Mouse (Mus musculus): ENCODE measurements at regions not wholly inside any gene's neighbourhood (a gene's known extent, or its start where the extent isn't known, plus 50 kb on each side); places are given as distances from the start of the nearest gene placed in this dataset.

DNA sequence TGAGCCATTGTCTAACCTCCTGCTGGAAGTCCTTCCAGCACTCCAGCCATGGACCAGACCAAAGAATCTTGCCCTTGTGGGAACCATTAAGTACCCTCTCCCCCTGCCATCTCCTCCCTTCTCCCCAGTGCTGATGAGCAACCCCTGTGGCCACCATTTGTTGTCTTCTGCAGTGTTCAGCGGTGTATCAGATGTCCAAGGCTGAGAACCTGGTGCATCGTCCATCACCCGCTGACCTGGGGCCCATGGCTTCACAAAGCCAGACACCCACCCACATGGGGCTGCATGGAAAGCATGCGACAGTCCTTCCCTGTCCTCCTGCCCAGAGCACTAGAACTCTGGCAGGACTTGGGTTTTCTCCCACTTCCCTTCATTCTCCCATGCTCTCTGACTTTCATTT lies 1596.7 kb downstream of the D3Ertd751e start:
- no peak for DNase-seq (ENCODE audit: extremely low read depth, low read depth, low spot score)
- H3K27me3 ChIP-seq (ENCODE audit: control insufficient read depth, insufficient read depth, low read length), result no peaks in the 10 kb centered on the region
- no peaks in the 10 kb centered on the region for H3K4me1 ChIP-seq (ENCODE audit: control insufficient read depth, insufficient read depth, low read length)
- H3K4me3 ChIP-seq (ENCODE audit: insufficient read depth, low read depth, low read length), result no peak overlapping the region
- H3K79me2 ChIP-seq (ENCODE audit: control insufficient read depth, insufficient read depth, low read length), result no peaks in the 10 kb centered on the region
- 84% methylated on average over 4 of the region's 4 CpGs for WGBS
- H3K27ac ChIP-seq (replicated peaks; ENCODE audit: insufficient read depth, low read depth, low read length), result no peak overlapping the region
- TF ChIP-seq POLR2A (IDR thresholded peaks at IDR 0.05; ENCODE audit: extremely low read depth, insufficient read depth, low read length) (no peak), CTCF (IDR thresholded peaks at IDR 0.05; ENCODE audit: low read depth, low read length) (no peak)
- H3K36me3 ChIP-seq (ENCODE audit: control insufficient read depth, insufficient read depth, low read length), result no peaks in the 10 kb centered on the region
- H3K9ac ChIP-seq (ENCODE audit: low read depth, low read length), result no peak overlapping the region

GRCm38 (mm10) chr3:43342928-43343327 lies 1600.5 kb downstream of the D3Ertd751e start:
- no peak overlapping the region for H3K4me3 ChIP-seq (ENCODE audit: insufficient read depth, low read depth, low read length)
- WGBS, result 91% methylated on average over 1 of the region's 1 CpGs
- H3K27me3 ChIP-seq (ENCODE audit: control insufficient read depth, insufficient read depth, low read length), result no peaks in the 10 kb centered on the region
- H3K36me3 ChIP-seq (ENCODE audit: control insufficient read depth, insufficient read depth, low read length), result no peaks in the 10 kb centered on the region
- no peak for DNase-seq (ENCODE audit: extremely low read depth, low read depth, low spot score)
- no peak overlapping the region for H3K27ac ChIP-seq (replicated peaks; ENCODE audit: insufficient read depth, low read depth, low read length)
- H3K9ac ChIP-seq (ENCODE audit: low read depth, low read length), result no peak overlapping the region
- H3K4me1 ChIP-seq (ENCODE audit: control insufficient read depth, insufficient read depth, low read length), result no peaks in the 10 kb centered on the region
- TF ChIP-seq POLR2A (IDR thresholded peaks at IDR 0.05; ENCODE audit: extremely low read depth, insufficient read depth, low read length) (no peak), CTCF (IDR thresholded peaks at IDR 0.05; ENCODE audit: low read depth, low read length) (no peak)
- no peaks in the 10 kb centered on the region for H3K79me2 ChIP-seq (ENCODE audit: control insufficient read depth, insufficient read depth, low read length)

DNA sequence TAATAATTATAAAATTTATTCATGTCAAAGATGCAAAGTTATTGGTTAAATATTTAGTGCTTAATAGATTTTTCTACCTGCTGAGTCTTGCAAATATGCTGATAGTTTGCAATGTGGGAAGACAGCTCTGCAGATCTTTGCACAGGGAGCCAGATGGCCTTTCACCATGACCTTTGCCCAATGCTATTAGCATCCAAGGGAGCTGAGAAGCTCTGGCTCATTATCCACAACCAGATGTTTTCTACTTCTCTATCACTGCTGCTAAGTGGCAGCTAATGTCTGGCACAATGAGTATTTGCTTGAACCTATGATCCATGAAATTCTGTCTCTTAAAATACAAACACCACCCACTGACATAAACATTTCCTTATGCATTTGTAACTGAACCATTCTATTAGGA lies 1610.4 kb downstream of the D3Ertd751e start:
- TF ChIP-seq CTCF (IDR thresholded peaks at IDR 0.05; ENCODE audit: low read depth, low read length), result no peak
- Histone ChIP-seq H3K36me3 (ENCODE audit: control insufficient read depth, insufficient read depth, low read length) (no peaks in the 10 kb centered on the region), H3K4me1 (ENCODE audit: control insufficient read depth, insufficient read depth, low read length) (no peaks in the 10 kb centered on the region), H3K27me3 (ENCODE audit: control insufficient read depth, insufficient read depth, low read length) (no peaks in the 10 kb centered on the region), H3K4me3 (ENCODE audit: insufficient read depth, low read depth, low read length) (no peak overlapping the region), H3K27ac (replicated peaks; ENCODE audit: insufficient read depth, low read depth, low read length) (no peak overlapping the region), H3K79me2 (ENCODE audit: control insufficient read depth, insufficient read depth, low read length) (no peaks in the 10 kb centered on the region), H3K9ac (ENCODE audit: low read depth, low read length) (no peak overlapping the region)
- DNase-seq (ENCODE audit: extremely low read depth, low read depth, low spot score), result peak; percentile 19

DNA sequence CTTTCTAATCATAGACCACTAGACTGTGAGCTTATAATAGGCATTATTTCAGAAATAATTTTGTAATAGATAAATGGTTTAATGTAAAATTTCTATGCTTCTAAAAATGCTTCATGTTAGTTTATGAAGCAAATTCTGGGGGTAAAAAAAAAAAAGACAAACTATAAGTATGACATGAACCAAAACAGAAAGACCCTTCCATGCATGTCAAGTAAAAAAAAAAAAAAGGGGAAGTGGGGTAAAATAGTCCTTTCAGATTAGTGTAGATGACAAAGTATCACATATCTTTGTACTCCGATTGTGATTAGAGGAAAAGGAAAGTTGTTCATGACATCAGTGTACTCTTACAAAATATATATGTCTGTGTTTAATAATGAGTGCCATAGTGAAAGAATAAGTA lies 1616.1 kb downstream of the D3Ertd751e start:
- WGBS, result 88% methylated on average over 1 of the region's 1 CpGs
- Histone ChIP-seq H3K9ac (ENCODE audit: low read depth, low read length) (no peak overlapping the region), H3K36me3 (ENCODE audit: control insufficient read depth, insufficient read depth, low read length) (no peaks in the 10 kb centered on the region), H3K79me2 (ENCODE audit: control insufficient read depth, insufficient read depth, low read length) (no peaks in the 10 kb centered on the region), H3K27ac (replicated peaks; ENCODE audit: insufficient read depth, low read depth, low read length) (no peak overlapping the region), H3K4me3 (ENCODE audit: insufficient read depth, low read depth, low read length) (no peak overlapping the region), H3K27me3 (ENCODE audit: control insufficient read depth, insufficient read depth, low read length) (no peaks in the 10 kb centered on the region), H3K4me1 (ENCODE audit: control insufficient read depth, insufficient read depth, low read length) (no peaks in the 10 kb centered on the region)
- TF ChIP-seq CTCF (IDR thresholded peaks at IDR 0.05; ENCODE audit: low read depth, low read length), result no peak
- DNase-seq (ENCODE audit: extremely low read depth, low read depth, low spot score), result no peak

- no peaks in the 10 kb centered on the region for H3K27me3 ChIP-seq (ENCODE audit: control insufficient read depth, insufficient read depth, low read length)
- no peak overlapping the region for H3K9ac ChIP-seq (ENCODE audit: low read depth, low read length)
- H3K79me2 ChIP-seq (ENCODE audit: control insufficient read depth, insufficient read depth, low read length), result no peaks in the 10 kb centered on the region
- H3K4me3 ChIP-seq (ENCODE audit: insufficient read depth, low read depth, low read length), result no peak overlapping the region
- TF ChIP-seq CTCF (IDR thresholded peaks at IDR 0.05; ENCODE audit: low read depth, low read length), result no peak
- H3K36me3 ChIP-seq (ENCODE audit: control insufficient read depth, insufficient read depth, low read length), result no peaks in the 10 kb centered on the region
- H3K27ac ChIP-seq (replicated peaks; ENCODE audit: insufficient read depth, low read depth, low read length), result no peak overlapping the region
- DNase-seq (ENCODE audit: extremely low read depth, low read depth, low spot score), result no peak
- H3K4me1 ChIP-seq (ENCODE audit: control insufficient read depth, insufficient read depth, low read length), result no peaks in the 10 kb centered on the region
Observed at GRCm38 (mm10) chr3:43399893-43400292, 1657.5 kb downstream of the D3Ertd751e start.

GRCm38 (mm10) chr3:43424886-43425285 lies 1682.5 kb downstream of the D3Ertd751e start:
- Histone ChIP-seq H3K4me1 (ENCODE audit: control insufficient read depth, insufficient read depth, low read length) (no peaks in the 10 kb centered on the region), H3K27ac (replicated peaks; ENCODE audit: insufficient read depth, low read depth, low read length) (no peak overlapping the region), H3K4me3 (ENCODE audit: insufficient read depth, low read depth, low read length) (no peak overlapping the region), H3K79me2 (ENCODE audit: control insufficient read depth, insufficient read depth, low read length) (no peaks in the 10 kb centered on the region), H3K36me3 (ENCODE audit: control insufficient read depth, insufficient read depth, low read length) (no peaks in the 10 kb centered on the region), H3K9ac (ENCODE audit: low read depth, low read length) (no peak overlapping the region), H3K27me3 (ENCODE audit: control insufficient read depth, insufficient read depth, low read length) (no peaks in the 10 kb centered on the region)
- no peak for TF ChIP-seq CTCF (IDR thresholded peaks at IDR 0.05; ENCODE audit: low read depth, low read length)
- no peak for TF ChIP-seq POLR2A (IDR thresholded peaks at IDR 0.05; ENCODE audit: extremely low read depth, insufficient read depth, low read length)
- 58% methylated on average over 1 of the region's 1 CpGs for WGBS
- DNase-seq (ENCODE audit: extremely low read depth, low read depth, low spot score), result no peak

All from liver, adult 2 months (tissue).